Mouse (Mus musculus) testis, adult 2 months (tissue): ENCODE data around the gene Brms1l. TPM values are rescaled to one million over a fixed set of nuclear protein-coding genes. Genes with fewer than 3 reads are reported as not detected.

ENCODE experiments used
- H3K27ac ChIP-seq: fragments of 200-500 bp; 2 replicates; pipeline ENCODE4 v1.5.1; 2012; ENCODE audit warnings: low read depth, low read length; ENCODE audit not compliant: control insufficient read depth, insufficient read depth
- H3K27me3 ChIP-seq: fragments of 200-500 bp; 2 replicates; pipeline ENCODE4 v1.6.1; 2012; ENCODE audit warnings: mild to moderate bottlenecking, low read length, moderate library complexity; ENCODE audit not compliant: control insufficient read depth, insufficient read depth
- H3K36me3 ChIP-seq: fragments of 200-500 bp; 2 replicates; pipeline ENCODE4 v1.6.1; 2012; ENCODE audit warnings: mild to moderate bottlenecking, low read length; ENCODE audit not compliant: control insufficient read depth, insufficient read depth
- H3K4me1 ChIP-seq: fragments of 200-500 bp; 2 replicates; pipeline ENCODE4 v1.6.1; 2012; ENCODE audit warnings: low read length; ENCODE audit not compliant: control insufficient read depth, insufficient read depth
- H3K4me3 ChIP-seq: fragments of 200-500 bp; 2 replicates; pipeline ENCODE4 v1.5.1; 2012; ENCODE audit warnings: low read depth, mild to moderate bottlenecking, low read length, moderate library complexity, mixed read lengths; ENCODE audit not compliant: control insufficient read depth
- CTCF ChIP-seq: fragments of 200-500 bp; IDR thresholded peaks from 2 replicates; pipeline ENCODE4 v1.5.1; 2012; ENCODE audit warnings: low read depth, mild to moderate bottlenecking, inconsistent platforms, low read length, moderate library complexity; ENCODE audit not compliant: control insufficient read depth, insufficient read depth, insufficient replicate concordance
- POLR2A ChIP-seq: fragments of 200-500 bp; IDR thresholded peaks from 2 replicates; pipeline ENCODE4 v1.6.1; 2012; ENCODE audit warnings: low read depth, mild to moderate bottlenecking, inconsistent platforms, low read length, moderate library complexity; ENCODE audit not compliant: control insufficient read depth
- polyA plus RNA-seq: library from polyadenylated mRNA; depleted of rRNA; stranded (reverse); fragments of >200 nt; gene quantifications from 2 replicates; pipeline ENCODE4 v1.2.3, GENCODE M21; 2012

Gene Brms1l
- polyA plus RNA-seq, 1 experiment = 13.6 TPM

DNA sequence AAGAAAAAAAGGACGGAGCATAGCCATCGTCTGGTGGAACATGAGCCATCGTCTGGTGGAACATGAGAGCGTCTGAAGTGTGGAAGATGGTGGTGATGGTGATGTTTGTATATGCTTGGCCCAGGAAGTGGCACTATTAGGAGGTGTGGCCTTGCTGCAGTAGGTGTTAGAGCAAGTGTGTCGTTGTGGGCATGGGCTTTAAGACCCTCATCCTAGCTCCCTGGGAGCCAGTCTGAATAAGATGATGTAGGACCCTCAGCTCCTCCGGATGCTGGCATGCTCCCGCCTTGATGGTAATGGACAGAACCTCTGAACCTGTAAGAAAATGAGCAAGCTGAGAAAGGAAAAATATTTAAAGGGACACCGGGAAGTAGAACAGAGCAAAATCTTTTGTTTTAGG lies 1.2 kb upstream of the Brms1l start:
- Histone ChIP-seq H3K4me1 (peaks cover 2% of the 10 kb centered on the region; the same call in 1 of the 2 replicates), H3K27ac (peak overlapping the region; percentile 19), H3K27me3 (no peaks in the 10 kb centered on the region), H3K4me3 (no peak overlapping the region), H3K36me3 (no peaks in the 10 kb centered on the region)
- no peak for TF ChIP-seq CTCF
- no peak for TF ChIP-seq POLR2A

DNA sequence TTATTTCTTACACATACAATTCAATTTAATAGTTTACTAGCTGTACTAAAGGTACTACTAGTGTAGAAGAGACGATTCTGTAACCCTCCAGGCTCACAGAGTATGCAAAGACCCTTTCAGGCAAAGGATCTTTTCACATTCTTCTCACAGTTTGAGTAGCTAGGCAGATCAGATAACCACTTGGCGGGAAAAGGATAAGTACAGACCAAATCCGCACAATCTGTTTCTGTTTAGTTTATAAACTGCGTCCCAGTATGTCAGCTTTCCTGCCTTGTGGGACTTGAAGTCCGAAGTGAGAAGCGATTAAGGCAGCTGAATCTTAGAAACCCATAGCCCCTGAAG lies 296 bp upstream of the Brms1l start:
- H3K4me3 ChIP-seq = peak overlapping the region; percentile 94
- H3K27me3 ChIP-seq = no peaks in the 10 kb centered on the region
- no peaks in the 10 kb centered on the region for H3K36me3 ChIP-seq
- peak overlapping the region; percentile 63 for H3K27ac ChIP-seq
- no peak for TF ChIP-seq CTCF
- no peak for TF ChIP-seq POLR2A
- H3K4me1 ChIP-seq = peaks cover 2% of the 10 kb centered on the region; the same call in 1 of the 2 replicates

DNA sequence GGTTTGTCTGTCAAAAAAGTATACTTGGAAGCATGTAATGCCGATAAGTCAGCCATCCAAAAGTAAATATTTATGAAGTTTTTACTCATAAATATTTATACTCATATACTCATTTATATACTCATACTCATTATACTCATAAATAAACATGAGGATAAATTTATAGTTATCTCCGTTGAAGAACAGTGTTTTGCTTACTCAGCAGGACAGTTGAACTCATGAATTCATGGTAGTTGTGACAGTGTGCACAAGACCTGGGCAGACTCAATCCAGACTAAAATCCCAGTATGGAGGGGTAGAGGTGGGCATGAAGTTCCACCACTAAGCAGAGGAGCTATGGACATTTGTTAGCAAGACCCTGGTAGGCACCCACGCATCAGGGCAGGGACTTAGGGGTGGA lies 1.4 kb downstream of the Brms1l start:
- TF ChIP-seq CTCF (no peak), POLR2A (no peak)
- no peaks in the 10 kb centered on the region for H3K27me3 ChIP-seq
- no peak overlapping the region for H3K4me3 ChIP-seq
- H3K36me3 ChIP-seq = no peaks in the 10 kb centered on the region
- H3K4me1 ChIP-seq = peaks cover 2% of the 10 kb centered on the region; the same call in 1 of the 2 replicates
- H3K27ac ChIP-seq = no peak overlapping the region

DNA sequence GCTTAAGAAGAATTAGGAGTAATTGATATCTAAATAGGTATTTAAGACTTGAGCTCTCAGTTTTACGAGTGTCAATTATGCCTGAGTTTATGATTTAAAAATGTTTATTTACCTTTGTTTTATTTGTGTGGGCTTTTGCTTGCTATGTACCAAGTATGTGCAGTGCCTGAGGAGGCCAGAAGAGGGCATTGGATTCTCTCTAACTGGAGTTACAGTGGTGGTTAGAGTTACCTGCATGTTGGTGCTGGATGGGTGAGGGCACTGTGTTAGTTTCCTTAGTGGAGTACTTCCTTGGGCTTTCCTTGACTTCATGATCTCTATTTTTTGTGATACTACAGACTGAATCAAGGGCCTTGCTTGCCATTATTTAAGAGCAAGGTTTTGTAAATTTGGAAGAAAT lies 10.6 kb downstream of the Brms1l start:
- no peaks in the 10 kb centered on the region for H3K36me3 ChIP-seq
- no peak overlapping the region for H3K27ac ChIP-seq
- no peak overlapping the region for H3K4me3 ChIP-seq
- no peaks in the 10 kb centered on the region for H3K4me1 ChIP-seq
- no peaks in the 10 kb centered on the region for H3K27me3 ChIP-seq
- TF ChIP-seq CTCF (no peak), POLR2A (no peak)

DNA sequence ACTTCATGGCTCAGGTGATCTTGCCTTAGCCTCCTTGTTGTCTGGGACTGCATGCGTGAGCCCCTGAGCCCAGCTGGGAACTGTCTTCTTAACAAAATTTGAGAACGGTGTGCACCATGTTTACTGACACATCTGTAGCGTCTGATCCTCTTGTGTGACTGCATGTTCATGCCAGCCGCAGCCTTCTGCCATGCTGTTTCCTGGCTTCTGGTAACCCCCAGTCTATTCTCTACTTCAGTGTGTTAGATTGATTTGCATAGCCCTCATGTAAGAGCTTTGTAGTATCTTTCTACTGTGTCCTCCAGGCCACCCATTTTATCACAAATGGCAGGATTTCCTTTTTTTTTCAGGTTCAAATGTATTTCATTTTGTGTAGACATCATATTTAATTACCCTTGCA lies 11.7 kb downstream of the Brms1l start:
- no peak for TF ChIP-seq CTCF
- no peak for TF ChIP-seq POLR2A
- Histone ChIP-seq H3K36me3 (no peaks in the 10 kb centered on the region), H3K4me1 (no peaks in the 10 kb centered on the region), H3K27me3 (no peaks in the 10 kb centered on the region), H3K27ac (no peak overlapping the region), H3K4me3 (no peak overlapping the region)

DNA sequence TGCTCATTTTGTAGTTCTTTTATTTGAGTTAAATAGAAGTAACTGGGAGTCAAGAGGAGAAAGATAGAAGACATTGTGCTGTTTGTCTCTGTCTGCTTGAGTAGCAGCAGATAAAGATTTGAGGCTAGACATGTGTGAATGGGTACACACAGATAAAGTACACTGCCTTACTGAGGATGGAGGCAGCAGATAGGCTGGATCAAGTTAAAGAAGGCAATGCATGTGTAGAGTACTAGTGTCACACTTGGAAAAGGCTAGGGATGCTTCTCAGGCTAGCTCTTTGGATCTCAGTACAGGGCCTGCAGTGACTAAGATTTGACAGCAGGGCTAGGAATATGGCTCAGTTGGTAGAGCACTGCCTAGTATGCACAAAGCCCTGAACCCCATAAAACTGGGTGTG lies 14.5 kb downstream of the Brms1l start:
- H3K4me1 ChIP-seq = no peaks in the 10 kb centered on the region
- H3K27me3 ChIP-seq = no peaks in the 10 kb centered on the region
- TF ChIP-seq POLR2A (no peak), CTCF (no peak)
- no peak overlapping the region for H3K27ac ChIP-seq
- no peaks in the 10 kb centered on the region for H3K36me3 ChIP-seq
- no peak overlapping the region for H3K4me3 ChIP-seq

DNA sequence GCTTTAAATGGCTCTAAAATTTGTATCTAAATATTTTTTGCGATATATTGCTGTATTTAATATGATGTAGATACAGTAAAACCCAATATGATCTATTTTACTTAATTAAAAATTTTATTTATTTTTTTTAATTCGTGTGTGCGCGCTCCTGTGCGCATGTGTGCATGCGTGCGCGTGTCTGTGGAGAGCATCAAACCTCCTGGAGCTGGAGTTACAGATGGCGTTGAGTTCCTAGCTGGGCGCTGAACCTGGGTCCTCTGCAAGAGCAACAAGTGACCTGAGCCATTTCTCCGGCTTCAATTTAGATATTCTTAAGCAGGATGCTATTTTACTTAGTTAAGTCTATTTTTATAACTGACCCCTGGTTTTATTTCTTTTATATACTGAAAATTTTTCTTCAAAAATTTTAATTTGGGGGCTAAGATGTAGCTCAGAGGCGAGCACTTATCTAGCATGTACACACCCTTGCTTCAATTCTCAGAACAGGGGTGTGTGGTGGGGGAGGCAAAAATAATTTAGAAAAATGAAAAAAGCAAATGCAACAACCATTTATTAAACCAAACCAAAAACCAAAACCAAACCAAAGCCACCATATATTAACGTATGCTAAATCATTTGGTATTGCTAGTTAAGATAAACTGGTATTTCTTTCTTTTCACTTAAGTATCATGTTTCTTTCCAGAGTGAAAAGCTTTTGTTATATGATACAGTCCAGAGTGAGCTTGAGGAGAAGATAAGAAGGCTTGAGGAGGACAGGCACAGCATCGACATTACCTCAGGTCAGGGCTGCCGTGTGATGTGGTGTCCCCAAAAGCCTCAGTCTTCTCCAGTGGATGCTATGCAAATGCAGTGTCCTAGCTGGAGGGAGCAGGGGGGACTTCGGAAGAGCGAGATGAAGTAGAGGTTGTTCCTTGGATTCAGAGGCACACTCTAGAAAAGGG lies 23.6 kb downstream of the Brms1l start:
- H3K27ac ChIP-seq = no peak overlapping the region
- peaks cover 2% of the 10 kb centered on the region; the same call in 1 of the 2 replicates for H3K4me1 ChIP-seq
- TF ChIP-seq CTCF (no peak), POLR2A (no peak)
- no peaks in the 10 kb centered on the region for H3K36me3 ChIP-seq
- H3K27me3 ChIP-seq = no peaks in the 10 kb centered on the region
- H3K4me3 ChIP-seq = no peak overlapping the region
